Mouse (Mus musculus) thymus, postnatal 36 days (tissue): ENCODE data around the gene Cask.

ENCODE experiments used
- DNase-seq, 2 experiments: peaks; one replicate each; pipeline ENCODE4 v3.0.0; 2022; ENCODE audit warnings: mixed read lengths in 2 of 2

Cask gene

DNA sequence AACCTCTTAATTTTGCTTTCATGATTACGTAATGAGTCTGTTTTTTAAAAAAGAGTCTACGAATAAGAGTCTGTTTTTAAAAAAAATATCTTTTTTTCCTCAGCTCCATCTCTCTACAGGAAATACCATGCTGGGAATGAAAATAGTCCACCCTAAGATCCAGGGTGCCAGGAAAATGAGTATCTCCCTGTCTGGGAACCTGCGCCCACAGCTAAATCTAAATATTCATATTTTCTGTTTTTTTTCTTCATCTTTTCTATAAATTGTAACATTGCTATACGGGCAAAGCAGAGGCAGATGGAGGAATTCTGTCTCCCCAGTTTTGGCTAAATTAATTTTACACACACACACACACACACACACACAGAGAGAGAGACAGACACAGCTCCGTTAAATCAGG is 337.3 kb downstream of the Cask start:
- DNase-seq, result no peak

DNA sequence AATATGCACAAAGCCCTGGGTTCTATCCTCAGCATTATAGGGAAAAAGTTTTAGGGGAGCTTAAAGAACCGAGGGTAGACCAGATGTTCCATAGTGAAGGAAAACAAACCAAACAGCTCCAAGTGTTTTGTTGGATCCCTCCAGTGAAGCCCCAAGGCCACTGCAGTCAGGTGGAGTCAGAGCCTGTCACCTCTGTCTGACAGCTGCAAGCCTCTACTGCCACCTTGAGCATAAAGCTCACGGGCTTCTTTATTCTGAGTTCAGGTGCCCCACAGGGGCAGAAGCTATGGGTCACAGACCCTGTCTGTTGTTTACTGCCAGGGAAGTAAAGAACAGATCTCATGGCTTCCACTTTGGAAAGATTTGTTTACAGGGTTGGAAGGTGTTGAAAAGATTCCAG is 338.0 kb downstream of the Cask start:
- DNase-seq, result peak; percentile 30 to 47

DNA sequence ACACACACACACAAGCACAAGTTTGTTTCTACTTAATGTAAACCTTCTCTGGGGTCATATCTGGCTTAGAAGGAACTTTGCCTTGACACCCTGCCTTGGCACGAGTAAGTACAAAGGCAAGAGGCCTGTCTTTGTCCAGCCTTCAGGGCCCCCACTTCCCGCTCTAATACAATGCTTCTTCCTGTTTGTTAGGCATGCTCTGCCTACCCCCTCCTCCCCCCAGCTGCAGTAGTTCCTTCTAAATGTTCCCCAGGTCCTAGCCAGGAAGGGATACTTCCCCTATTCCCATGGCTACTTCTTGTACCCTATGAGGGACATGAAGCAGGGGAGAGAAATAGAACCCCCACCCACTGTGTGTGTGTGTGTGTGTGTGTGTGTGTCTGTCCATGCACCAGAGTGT is 344.8 kb downstream of the Cask start:
- DNase-seq, result no peak

DNA sequence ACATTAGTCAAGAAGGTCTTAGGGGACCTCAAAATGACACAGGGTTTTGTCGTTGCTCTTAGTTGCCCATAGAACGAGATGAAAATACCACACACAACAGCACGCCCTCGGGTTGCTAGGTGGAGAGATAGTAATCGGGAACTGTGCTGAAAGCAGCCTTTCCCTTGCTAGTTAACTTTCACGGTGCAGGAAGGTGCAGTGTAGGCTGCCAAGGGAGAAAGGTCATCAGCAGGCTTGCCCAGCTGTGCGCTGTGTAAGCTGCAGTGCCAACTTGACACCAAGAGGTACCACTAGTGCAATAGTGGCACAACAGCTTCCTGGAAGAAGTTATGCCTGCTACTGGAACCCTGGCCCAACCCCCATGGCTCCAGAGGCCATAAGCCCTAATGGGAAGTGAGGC is 346.8 kb downstream of the Cask start:
- no peak for DNase-seq

DNA sequence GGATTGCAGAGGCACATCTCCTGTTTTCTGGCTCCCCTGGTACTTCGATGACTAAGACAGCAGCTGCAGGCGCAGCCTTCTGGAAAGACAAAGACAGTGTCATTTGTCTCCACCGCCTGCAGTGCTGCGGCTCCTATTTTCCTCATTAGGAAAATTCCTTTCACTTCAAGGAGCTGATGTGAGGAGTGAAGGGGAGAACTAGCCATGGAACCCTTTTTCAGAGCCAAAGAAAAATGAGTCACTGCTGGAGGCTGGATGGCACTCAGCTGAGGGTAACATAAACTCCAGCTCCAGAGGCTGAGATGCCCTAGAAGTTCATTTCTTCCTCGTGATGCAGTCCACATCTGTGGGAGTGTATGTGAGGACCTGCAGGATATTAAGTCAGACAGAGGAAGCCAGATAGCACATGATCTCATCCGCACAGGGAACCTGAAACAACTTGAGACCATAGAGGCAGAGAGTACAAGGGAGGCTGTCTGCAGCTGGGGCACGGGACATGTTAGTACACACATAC is 348.2 kb downstream of the Cask start:
- no peak for DNase-seq

DNA sequence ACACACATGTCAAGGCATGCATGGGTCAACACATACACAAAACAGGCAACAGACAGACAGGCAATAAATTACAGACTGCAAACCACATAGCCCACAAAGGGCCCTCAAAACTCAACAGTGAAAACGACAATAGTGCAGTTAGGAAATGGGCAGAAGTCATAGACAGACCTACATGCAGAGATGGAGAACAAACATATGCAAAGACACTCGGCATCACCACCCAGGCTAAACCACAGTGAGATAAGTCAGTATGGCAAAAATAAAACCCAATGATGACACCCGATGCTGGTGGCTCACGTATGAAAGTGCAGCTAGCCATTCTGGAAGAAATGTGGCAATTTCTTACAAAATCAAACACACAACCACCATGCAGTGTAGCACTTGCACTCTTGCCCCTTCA is 350.9 kb downstream of the Cask start:
- DNase-seq, result no peak

DNA sequence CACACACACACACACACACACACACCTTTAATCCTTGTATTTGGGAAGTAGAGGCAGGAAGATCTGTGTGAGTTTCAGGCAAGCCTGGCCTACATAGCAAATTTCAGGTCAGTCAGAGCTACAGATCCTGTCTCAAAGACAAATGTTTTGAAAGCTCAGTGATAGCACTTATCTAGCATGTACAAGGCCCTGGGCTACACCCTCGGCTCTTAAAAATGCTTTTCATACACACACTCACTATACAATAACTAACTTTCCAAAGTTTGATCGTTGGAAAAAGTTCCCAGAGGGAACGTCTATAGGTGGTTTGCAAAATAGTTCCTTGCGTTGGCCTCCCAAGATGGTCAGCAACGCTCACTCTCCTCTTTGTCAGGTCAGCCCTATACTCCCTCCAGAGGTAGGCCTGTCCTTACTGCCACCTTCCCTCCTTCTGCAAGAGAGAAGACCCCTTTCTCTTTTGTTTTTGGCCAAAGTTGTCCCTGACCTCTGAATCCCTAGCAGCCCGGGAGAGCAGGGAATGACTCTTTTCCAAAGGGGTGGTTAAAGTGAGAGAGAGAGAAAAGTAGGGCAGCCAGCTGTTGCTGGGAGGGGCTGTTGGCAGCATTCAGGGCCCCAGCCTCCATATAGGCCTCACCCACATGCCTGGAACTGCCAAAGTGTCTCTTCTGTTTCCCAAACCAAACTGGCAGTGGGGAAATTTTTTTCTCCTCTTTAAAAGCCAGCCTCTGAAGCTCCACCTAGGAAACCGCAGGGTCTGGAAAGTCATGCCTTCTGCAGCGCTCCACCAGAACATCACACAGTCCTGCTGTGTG is 356.1 kb downstream of the Cask start:
- DNase-seq, result no peak

DNA sequence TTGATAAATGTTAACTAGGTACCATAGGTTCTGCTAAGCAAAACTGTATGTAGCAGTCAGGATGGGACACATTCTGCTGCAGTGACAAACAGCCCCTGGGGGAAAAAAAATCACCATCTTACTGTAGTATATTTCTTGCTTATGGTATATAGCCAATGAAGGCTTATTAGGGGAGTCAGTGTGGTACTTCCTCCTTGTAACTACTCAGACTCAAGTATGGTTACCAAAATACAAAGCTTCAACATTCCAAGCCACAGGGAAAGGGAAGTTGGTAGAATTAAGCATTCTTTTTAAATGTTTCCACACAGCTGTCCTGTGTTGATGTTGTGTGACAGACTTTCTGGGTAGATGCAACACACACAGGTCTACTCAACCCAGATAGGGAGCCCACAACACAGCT is 358.2 kb downstream of the Cask start:
- no peak for DNase-seq

DNA sequence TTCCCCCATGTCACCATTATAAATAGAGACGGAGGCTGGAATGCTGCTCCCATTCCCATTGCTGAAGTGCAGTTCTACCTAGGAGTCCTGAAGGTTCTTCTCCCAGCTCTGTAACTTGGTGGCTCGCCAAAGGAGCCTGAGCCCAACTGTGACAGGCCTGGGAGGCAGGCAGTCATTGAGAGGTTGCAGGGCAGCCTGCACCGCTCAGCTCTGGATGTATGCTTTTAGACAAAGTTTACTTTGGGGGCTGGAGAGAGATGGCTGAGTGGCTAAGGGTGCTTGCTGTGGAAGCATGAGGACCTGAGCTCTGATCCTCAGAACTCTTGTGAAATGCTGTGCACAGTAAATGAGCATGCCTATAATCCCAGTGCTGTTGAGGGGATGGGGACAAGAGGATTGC is 360.2 kb downstream of the Cask start:
- DNase-seq, result no peak

DNA sequence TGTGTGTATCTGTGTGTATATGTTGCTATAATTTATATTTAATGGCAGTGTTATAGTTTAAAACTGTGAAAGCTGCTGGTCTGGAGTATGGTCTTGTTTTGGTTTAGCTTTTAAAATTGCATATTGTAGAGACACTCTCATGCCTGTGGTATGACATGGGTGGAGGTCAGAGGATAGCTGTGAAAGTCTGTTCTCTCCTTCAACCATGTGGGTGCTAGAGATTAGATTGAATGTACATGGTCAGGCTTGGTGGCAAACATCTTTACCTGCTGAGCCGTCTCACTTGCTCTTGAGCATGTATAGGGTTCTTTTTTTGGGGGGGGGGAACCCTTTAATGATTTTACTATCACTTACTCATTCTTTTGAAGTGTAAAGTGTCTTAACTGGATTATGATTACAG is 361.4 kb downstream of the Cask start:
- DNase-seq, result no peak

DNA sequence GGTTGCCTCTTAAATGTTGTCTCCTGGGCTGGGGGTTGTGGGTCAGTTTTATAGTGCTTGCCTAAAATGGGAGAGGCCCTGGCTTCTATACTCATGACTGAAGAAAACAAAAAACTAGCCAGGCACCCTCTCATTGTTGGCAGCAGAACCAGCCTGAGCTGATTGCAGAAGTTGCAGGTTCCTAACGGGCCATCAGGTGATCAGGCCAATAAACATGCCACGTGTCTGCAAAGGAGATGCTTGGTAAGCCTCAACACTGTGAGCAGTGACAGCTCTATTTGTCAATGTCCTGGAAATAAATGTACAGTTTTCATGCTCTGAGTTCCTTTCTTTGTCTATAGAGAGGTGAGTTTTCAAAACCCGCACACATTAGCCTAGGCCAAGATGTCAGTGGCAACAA is 362.2 kb downstream of the Cask start:
- no peak for DNase-seq

DNA sequence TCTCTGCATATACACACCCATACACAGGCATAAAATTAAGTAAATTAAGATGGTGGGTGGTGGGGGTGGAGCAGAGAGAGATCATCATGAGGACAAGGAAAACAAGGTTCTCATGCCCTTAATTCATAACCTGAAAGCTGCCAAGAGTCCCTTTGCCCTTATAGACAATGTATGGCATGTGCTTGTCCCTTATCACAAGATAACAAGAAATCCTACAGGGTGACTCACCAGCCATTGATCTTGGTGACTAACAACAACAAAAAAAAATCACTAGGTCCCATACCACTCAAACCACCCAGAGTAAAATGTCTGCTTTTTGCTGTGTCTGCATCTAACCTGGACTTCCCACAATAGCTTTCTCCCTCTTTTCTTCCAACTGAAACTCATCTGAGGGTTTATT is 366.7 kb downstream of the Cask start:
- DNase-seq, result no peak

DNA sequence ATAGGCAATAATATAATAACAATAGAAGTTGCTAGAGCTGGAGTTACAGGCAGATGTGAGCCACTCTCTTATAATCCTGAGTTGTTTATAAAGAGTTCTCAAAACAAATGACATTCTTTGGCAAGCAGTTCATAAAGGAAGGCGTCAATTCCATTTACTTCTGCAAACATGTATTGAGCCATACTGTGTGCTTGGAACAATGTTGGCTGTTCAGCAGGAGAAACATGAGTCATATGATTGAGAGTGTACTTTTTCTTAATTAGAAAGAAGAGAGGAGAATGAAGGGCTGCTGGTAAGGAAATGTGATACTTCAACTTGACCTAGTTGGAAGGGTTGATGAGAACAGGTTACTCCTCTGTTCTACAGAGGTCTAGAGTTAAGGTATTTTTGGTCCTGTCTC is 368.6 kb downstream of the Cask start:
- DNase-seq, result no peak

DNA sequence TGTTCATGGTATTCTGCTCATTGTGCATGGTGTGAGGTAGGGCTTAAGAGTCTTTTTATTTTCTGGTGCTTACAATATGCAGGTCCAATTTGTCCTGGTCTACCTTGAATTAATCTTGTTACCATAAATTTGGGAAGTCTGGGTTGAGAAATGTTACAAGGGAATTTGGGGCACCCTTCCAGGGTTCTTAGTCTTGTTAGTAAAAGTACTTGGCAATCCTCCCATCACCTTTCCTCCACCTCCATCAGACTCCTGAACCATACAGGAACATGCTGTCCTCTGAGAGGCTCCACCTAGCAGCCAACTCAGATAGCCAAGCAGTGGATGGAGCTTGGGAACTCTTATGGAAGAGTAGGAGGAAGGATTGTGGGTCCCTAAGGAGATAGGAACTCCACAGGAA is 371.6 kb downstream of the Cask start:
- no peak for DNase-seq

DNA sequence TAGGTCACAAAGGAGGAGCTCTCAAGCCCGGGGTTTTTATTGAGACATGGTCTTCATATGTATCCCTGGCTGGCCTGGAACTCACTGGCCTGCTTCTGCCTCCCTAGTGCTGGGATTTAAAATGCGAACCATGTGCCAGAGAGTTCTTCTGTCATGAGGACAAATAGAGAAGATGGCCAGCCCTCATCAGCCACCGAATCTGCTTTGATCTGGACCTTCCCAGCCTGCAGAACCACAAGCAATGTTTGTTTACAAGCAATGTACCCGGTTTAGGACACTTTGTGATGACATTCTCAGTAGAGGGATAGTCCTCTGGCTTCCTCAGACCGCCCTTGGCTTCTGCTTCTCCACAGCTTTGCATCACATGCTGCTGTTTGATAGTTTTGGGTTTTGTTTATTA is 372.9 kb downstream of the Cask start:
- DNase-seq, result no peak

DNA sequence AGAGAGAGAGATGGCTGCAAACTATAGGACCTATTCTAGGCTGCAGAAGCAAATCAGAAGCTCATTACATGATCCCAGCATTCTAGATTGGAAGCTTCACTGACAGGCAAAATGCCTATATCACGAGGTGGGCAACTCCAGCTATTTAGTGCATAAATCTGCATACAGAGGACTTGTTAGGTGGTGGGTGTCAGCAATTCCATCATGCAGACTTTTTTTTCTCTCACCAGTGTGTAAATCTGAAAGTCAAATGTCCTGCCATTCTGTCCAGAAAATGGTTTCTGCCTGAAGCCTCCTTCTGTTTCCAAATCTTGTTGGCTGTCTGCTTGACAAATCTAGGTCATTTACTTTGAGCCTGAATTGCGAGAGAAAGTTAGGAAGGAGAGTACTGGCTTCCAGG is 373.6 kb downstream of the Cask start:
- DNase-seq, result no peak

DNA sequence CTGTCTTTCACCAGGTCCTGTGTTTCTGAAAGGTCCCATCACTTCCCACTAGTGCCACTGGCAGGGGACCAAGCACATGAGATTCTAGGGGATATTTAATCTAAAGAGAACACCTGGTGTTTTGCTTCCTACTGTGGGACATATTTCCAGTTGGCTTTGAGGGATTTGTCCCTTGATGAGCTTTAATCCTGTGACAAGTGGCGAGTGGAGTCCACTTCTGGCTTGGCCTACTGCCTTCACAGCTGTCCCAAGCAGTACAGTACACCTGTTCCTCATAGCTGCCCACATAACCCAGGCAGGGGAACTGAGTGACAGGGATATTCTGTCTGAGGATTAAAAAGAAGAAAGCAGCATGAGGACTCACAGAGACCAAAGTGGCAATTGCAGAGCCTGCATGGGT is 375.8 kb downstream of the Cask start:
- no peak for DNase-seq

DNA sequence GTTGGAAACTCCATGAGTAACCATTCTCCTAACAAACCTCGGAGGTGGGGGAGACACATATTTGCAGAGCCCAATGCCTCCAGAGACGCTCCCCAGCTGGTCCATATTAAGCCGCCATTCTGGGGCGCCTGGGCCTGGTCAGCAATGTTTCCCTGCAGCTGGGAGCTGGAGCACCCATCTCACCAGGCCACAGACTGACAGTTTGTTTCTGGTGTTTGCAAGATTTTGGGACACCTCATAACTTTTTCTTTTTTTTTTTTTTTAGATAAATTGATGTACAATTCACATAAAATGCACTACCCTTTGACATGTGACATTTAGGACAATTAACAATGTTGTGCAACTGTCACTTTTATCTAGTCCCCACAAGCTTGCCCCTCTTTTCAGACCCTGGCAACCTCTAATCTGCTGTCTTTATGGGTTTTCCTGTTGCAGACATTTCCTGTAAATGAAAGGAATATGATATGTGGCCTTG is 378.4 kb downstream of the Cask start:
- no peak for DNase-seq

DNA sequence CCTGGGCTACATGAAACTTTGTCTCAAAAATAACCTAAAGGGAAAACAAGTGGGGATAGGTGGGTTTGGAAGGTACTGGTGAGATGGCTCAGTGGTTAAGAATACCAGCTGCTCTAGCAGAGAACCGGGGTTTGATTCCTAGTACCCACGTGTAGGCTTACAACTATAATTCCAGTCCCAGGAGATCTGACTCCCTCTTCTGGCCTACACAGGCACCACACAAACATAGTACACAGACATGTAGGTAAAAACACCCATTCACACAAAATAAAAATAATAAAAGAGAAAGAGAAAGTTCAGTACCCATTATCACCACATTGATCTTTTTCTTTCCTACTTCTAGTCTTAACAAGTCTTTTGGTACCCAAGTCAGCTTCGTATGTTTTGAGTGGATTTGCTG is 379.2 kb downstream of the Cask start:
- DNase-seq, result no peak

DNA sequence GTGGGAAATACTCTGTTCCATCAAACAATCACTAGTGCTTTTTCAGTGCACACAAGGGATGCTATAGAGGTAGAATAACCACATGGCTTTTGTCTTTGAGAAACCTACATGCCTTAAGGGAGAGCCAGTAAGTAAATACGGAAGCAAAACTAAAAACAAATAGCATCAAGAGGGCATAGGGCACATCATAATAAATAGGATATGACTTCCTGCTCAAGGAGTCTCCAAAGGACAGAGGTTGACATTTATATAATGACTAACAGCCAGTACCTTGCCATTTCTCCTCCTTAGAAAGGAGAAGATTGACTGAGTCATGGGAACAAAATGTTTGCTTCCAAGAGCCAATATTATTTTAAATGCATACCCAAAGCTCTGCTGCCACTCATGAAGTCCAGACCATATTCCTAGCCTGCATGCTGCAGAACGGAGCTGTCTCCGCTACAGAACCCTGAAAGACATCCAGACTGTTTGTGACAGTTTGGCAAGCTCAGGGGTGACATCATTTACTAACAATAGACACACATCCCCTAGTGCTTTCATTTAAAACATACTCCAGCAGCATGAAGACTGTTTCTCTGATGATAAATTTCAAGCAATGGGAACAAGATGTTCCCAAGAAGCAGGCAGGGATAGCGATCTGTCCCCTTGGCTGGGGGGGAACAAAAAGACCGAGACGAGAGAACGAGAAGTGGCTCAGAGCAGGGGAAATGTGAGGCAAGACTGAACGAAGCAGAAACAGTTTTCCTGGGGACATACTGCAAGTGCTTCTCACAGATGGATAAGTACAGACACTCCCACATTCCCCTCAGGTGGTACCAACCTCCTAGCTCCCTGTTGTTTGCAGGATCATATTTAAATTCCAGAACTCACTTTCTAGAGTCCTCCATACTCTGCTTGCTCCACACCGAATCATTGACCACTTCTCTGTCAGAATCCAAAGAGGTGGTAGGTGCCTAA is 381.7 kb downstream of the Cask start:
- DNase-seq, result no peak

DNA sequence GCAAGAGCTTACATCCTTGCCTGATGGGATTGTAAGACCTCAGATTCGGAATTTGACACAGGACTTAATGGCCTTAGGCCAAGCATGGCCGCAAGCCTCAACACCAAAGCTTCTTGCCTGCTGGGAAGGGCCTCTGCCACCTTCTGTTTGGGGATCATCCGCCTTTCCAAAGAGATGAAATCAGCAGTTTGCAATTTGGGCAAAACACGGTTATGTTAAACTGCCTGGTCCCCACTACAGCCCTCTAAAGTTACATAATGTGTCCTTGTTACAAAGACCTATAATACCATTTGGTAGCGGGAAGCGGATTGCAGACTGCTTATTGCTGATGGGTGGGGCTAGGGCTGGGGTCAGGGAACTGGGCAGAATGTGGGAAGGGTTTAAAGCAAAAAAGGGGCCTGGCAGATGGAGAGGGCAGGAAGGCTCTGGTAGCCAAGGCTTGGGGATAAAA is 384.0 kb downstream of the Cask start:
- DNase-seq, result no peak
